Mouse (Mus musculus) urinary bladder, postnatal 0 days (tissue): ENCODE results near the gene Clhc1. TPM values are rescaled to one million over a fixed set of nuclear protein-coding genes. Genes with fewer than 3 reads are reported as not detected.

Experiments used
- polyA plus RNA-seq: library from polyadenylated mRNA; unstranded; fragments of >200 nt; fragmentation: Nextera tagmentation; extraction: Ambion mirVana; gene quantifications from 2 replicates; pipeline ENCODE4 v1.2.1, GENCODE M21; 2015

The Clhc1 gene
- polyA plus RNA-seq = 0.10 and 0.14 TPM in 2 replicates

GRCm38 (mm10) chr11:29547752-29548503 is at the start of gene Clhc1, which contains the start of gene Rps27a:
Gene Clhc1, plus strand, starts transcription at chr11:29547950.
Gene Rps27a, minus strand, starts transcription at chr11:29548109.

GRCm38 (mm10) chr11:29514682-29515412 is 32.9 kb upstream of the Clhc1 start, which contains the start of gene Prorsd1:
Gene Prorsd1, minus strand, starts transcription at chr11:29515033.

GRCm38 (mm10) chr11:29525988-29526794 is 21.6 kb upstream of the Clhc1 start, which contains the start of gene Mtif2:
Gene Mtif2, plus strand, starts transcription at chr11:29526408.

Other genes starting within 250 kb of the Clhc1 start
- gene Ccdc88a, start 174.3 kb upstream of the Clhc1 start, polyA plus RNA-seq = 15.1 and 20.0 TPM in 2 replicates
- 49.7 and 50.7 TPM in 2 replicates for gene Prorsd1, start 32.9 kb upstream of the Clhc1 start, polyA plus RNA-seq
- 27.0 and 28.7 TPM in 2 replicates for gene Mtif2, start 21.5 kb upstream of the Clhc1 start, polyA plus RNA-seq
- gene Rps27a, start 159 bp downstream of the Clhc1 start, polyA plus RNA-seq = 840 and 851 TPM in 2 replicates
- 72.3 and 73.9 TPM in 2 replicates for gene Rtn4, start 145.0 kb downstream of the Clhc1 start, polyA plus RNA-seq